Mouse (Mus musculus) left cerebral cortex, adult 2 months (tissue): ENCODE measurements around the gene Slf1. TPM values are rescaled to one million over a fixed set of nuclear protein-coding genes. Genes with fewer than 3 reads are reported as not detected.
A peak's percentile ranks its signal among the peaks of the same experiment; 100 is the strongest.
"Not testable (repeated sequence)": the region's sequence is repeated elsewhere in the genome, so short reads cannot be mapped to it uniquely, and the experiment has no call there.

Experiments used
- DNase-seq, 2 experiments: peaks; one replicate each; pipeline ENCODE4 v3.0.0; 2021 to 2022; ENCODE audit warnings: low spot score in 2 of 2, mixed read lengths in 1 of 2; ENCODE audit errors: extremely low spot score in 1 of 2
- H3K27ac ChIP-seq: fragments of 200-600 bp; 2 replicates; pipeline ENCODE4 v1.8.1; 2022
- H3K4me3 ChIP-seq: fragments of 200-600 bp; 2 replicates; pipeline ENCODE4 v1.8.1; 2022
- CTCF ChIP-seq: fragments of 200-600 bp; IDR thresholded peaks from 2 replicates; pipeline ENCODE4 v1.8.1; 2022; ENCODE audit warnings: antibody characterized with exemption, mild to moderate bottlenecking, moderate library complexity
- intact Hi-C: fragments of 180-260 bp; cut with DNase I; formaldehyde crosslinking; loops from one replicate; pipeline ENCODE4 v1.15.1; 2025
- long read RNA-seq, 2 experiments: library from polyadenylated mRNA; stranded (forward); transcript quantifications; one replicate each; pipeline ENCODE4 v2.0.0; 2021; ENCODE audit warnings: borderline mapping rate in 2 of 2
- total RNA-seq, 2 experiments: library from RNA; stranded (reverse); gene quantifications; 2 replicates each; pipeline ENCODE4 v1.2.3; 2021

The Slf1 gene
- 10 to 100 TPM; 25.7 to 25.8 TPM for total RNA-seq
- long read RNA-seq, experiment 1, transcript Slf1-201 (21 exons, 3,747 nt) = major isoform, 7 of 14 reads
- long read RNA-seq, experiment 1, partial matches to known transcripts = 1 of 14 reads
- long read RNA-seq, experiment 1, other reads (novel, unspliced or antisense) = 6 of 14 reads
- long read RNA-seq, experiment 2, transcript Slf1-201 (21 exons, 3,747 nt) = major isoform, 6 of 15 reads
- long read RNA-seq, experiment 2, partial matches to known transcripts = 1 of 15 reads
- long read RNA-seq, experiment 2, other reads (novel, unspliced or antisense) = 7 of 15 reads

DNA sequence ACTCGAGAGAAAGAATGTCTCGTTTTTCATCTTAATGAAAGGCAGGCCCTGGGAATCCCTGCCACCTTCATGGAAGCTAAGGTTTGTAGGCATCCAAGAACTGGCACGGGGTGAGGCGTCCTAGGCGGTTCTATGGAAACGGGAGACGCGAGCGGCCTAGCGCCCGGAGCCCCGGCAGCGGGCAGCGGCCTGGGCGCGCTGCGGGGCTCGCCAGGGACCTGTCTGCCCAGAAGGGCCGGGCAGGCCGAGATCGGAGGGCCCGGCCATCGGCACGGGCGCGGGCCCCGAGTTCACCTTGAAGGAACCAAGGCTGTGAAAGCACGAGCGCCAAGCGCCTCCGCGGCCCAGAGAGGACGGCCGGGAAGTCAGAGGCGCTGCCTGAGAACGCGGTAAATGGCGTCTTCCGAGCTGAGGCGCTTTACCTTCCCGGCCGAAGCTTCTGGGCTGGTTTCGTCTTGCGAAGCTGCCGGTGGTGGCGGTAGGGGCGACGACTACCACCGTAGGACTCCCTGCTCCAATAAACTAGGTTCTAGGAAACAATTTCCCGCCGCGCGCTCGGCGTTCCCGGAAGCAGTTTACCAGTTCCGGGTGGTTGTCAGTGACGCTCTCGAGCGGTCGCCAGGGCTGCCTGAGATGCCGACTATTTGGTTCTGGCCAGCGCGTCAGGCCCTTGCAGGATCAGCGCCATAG lies at the start of gene Slf1, which contains the start of gene 2210408I21Rik:
Slf1 (minus strand) TSS at position 543 of the 690 bp plus-strand sequence.
2210408I21Rik (plus strand) TSS at position 610 of the 690 bp plus-strand sequence.
- peak; percentile 86 to 89 for DNase-seq
- peak within 1 kb of the TSS; percentile 88 for H3K27ac ChIP-seq
- TF ChIP-seq CTCF = no peak
- H3K4me3 ChIP-seq = peak within 1 kb of the TSS; percentile 73
- intact Hi-C loops = loop anchor here (5.0 kb wide), 1 partner anchor 137 kb away; no protein-coding TSS in a partner anchor

GRCm38 (mm10) chr13:77177931-77178330 lies 42.7 kb upstream of the Slf1 start:
- no peak overlapping the region for H3K27ac ChIP-seq
- no peak for TF ChIP-seq CTCF
- no peak overlapping the region for H3K4me3 ChIP-seq
- intact Hi-C loops = no loop called here
- DNase-seq = no peak

GRCm38 (mm10) chr13:77140890-77141289 lies 5.6 kb upstream of the Slf1 start:
- Histone ChIP-seq H3K27ac (no peak overlapping the region), H3K4me3 (no peak overlapping the region)
- no peak for DNase-seq
- intact Hi-C loops = no loop called here
- TF ChIP-seq CTCF = no peak

DNA sequence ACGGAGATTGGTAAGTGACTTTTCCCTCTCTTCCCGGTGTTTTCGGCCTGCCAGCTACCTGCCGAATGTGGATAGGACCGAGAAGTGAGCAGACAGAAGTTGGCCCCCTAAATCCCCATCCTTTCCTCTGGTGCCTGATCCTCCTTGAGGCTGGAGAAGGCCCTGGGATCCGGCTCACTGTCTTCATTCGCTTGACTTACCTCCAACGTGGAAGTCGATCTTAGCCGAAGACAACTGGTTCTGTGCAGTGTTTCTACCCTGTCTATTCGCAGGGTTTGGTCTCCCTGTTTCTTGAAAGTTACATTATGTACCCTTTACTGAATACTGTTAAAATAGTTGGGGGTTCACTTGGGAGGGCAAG lies 328 bp upstream of the Slf1 start:
- peak overlapping the region; percentile 88 for H3K27ac ChIP-seq
- no peak for DNase-seq
- TF ChIP-seq CTCF = no peak
- H3K4me3 ChIP-seq = peak overlapping the region; percentile 73
- intact Hi-C loops = loop anchor here (5.0 kb wide), 1 partner anchor 137 kb away; no protein-coding TSS in a partner anchor

DNA sequence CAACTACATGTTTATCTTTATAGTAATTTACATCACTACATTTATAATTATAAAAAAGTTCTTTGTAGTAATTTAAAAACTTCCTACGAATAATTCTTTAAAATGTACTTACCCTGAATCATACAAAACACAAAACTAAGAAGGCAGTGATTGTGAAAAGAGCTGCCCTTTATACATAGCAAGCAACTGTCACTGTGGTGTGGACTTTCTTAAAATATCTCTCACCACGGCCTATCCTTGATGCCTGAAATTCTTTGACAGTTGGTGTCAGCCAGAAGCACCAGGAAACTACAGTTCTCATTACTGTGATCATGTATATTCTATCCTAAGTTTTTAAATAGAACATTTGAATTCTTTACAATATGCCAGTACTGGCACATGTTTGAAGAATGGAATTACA lies 4.1 kb downstream of the Slf1 start:
- Histone ChIP-seq H3K4me3 (no peak overlapping the region), H3K27ac (no peak overlapping the region)
- DNase-seq = no peak
- no peak for TF ChIP-seq CTCF
- intact Hi-C loops = no loop called here

GRCm38 (mm10) chr13:77128240-77128639 lies 7.0 kb downstream of the Slf1 start:
- no peak for DNase-seq
- intact Hi-C loops = no loop called here
- H3K4me3 ChIP-seq = no peak overlapping the region
- no peak overlapping the region for H3K27ac ChIP-seq
- TF ChIP-seq CTCF = no peak

DNA sequence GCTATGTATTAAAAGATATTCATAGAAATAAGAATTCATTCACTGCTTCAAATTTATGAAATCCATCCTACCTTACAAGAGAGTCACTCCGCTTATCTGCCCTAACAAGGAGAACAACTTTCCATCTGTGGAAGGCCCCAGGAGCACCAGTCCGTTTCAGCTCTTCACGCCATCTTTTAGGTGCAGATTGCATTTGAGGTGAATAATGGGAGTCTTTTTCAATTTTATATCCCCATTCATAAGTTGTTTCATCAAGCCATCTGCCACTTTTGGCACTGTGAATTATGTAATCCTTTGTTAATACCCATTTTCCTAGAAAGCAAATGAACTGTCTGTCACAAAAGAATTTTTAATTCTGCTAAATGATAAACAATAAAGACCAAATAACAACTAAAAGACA lies 10.1 kb downstream of the Slf1 start:
- no peak for TF ChIP-seq CTCF

DNA sequence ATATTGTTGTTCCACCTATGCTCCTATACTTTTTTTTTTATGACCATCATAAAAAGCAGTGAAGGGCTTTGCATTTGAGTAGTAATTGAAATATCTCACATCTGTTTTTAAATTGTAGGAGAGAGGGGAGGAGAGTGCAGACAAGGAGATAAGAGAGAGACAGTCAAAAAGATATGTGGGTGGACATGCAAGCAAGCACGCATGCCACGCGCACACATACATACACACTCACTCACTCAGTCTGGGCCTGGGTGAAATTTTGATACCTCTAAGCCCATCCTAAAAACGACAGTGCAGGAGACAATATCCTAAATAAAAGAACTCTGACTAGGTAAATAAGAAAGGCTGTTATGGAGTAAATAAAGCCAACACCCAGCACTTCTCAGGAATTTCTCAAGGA lies 16.6 kb downstream of the Slf1 start:
- H3K27ac ChIP-seq = no peak overlapping the region
- TF ChIP-seq CTCF = no peak
- H3K4me3 ChIP-seq = no peak overlapping the region
- intact Hi-C loops = no loop called here
- no peak for DNase-seq

More for the DNA sequence above, 10.1 kb downstream of the Slf1 start:
- Histone ChIP-seq H3K4me3 (no peak overlapping the region), H3K27ac (no peak overlapping the region)
- no peak for DNase-seq
- intact Hi-C loops = no loop called here

DNA sequence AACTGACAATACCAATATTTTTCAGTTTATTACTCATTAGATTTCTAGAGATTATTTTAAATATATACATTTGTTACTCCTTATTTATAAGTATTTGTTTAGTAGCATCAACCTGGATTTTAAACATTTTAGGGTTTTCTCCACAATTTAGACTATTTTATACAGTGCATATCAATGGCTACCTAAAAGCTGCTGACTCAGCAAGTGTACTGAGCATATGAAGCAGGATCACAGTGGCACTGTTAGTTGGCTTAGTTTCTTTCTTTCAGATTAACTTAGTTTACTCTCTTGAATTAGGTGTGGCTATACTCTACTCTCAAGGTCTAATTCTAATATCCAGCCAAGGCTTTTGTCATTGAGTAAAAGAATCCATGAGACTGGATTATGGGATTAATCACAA lies 27.5 kb downstream of the Slf1 start:
- TF ChIP-seq CTCF = no peak
- intact Hi-C loops = no loop called here
- Histone ChIP-seq H3K27ac (no peak overlapping the region), H3K4me3 (no peak overlapping the region)
- no peak for DNase-seq

- H3K4me3 ChIP-seq, H3K27ac ChIP-seq, intact Hi-C loops, DNase-seq: not testable (repeated sequence)
These were observed 42.4 kb downstream of the Slf1 start for GRCm38 (mm10) chr13:77092876-77093275.

- DNase-seq = no peak
- no peak overlapping the region for H3K27ac ChIP-seq
- no peak overlapping the region for H3K4me3 ChIP-seq
- no peak for TF ChIP-seq CTCF
- intact Hi-C loops = no loop called here
These were observed 63.2 kb downstream of the Slf1 start for GRCm38 (mm10) chr13:77072030-77072429.

- no peak overlapping the region for H3K27ac ChIP-seq
- H3K4me3 ChIP-seq = no peak overlapping the region
- DNase-seq = no peak
- TF ChIP-seq CTCF = no peak
- intact Hi-C loops = no loop called here
These were observed 66.4 kb downstream of the Slf1 start for GRCm38 (mm10) chr13:77068847-77069246.

DNA sequence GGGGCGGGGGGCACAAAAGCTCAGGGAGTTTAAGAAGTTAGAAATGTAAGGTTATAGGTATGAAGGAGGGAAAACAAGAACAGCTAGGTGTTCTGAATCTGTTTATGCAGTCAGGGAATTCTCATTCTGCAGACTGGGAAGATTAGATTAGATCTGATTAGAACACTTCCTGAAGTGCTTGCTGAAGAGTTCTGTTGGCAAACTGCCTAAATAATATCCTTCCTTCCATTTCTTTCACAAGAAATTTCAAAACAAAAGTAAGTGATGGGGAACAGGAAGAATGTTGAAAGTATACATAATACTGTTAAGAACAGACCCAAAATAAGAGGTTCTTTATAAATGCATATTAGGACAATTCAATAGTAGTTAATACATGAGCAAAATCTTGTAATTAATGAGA lies 72.1 kb downstream of the Slf1 start:
- intact Hi-C loops = no loop called here
- DNase-seq = no peak
- no peak for TF ChIP-seq CTCF
- H3K4me3 ChIP-seq = no peak overlapping the region
- H3K27ac ChIP-seq = no peak overlapping the region
